Mouse (Mus musculus) layer of hippocampus, adult 11-12 months (tissue): ENCODE data around the gene Brinp3.
A peak's percentile ranks its signal among the peaks of the same experiment; 100 is the strongest.

Experiments
- DNase-seq: peaks from one replicate; pipeline ENCODE4 v3.0.0; 2022; ENCODE audit warnings: low spot score

Gene Brinp3

DNA sequence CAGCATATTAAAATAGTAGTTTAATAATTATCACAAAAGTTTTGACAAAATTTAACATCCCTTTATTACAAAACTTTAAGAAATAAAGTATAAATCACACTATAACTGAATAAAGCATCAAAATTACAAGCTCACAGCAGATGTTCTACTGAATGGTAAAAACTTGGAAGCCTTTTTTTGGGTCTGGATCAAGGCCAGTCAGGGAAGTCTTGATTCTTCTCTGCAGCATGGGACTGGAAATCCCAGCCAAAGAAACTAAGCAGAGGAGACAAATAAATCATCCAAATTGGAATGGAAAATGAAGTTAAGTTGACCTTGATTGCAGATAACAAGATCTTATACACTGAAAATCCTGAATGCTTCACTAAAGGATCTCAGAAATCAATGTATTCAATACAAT lies 298.3 kb downstream of the Brinp3 start:
- DNase-seq: peak; percentile 25

DNA sequence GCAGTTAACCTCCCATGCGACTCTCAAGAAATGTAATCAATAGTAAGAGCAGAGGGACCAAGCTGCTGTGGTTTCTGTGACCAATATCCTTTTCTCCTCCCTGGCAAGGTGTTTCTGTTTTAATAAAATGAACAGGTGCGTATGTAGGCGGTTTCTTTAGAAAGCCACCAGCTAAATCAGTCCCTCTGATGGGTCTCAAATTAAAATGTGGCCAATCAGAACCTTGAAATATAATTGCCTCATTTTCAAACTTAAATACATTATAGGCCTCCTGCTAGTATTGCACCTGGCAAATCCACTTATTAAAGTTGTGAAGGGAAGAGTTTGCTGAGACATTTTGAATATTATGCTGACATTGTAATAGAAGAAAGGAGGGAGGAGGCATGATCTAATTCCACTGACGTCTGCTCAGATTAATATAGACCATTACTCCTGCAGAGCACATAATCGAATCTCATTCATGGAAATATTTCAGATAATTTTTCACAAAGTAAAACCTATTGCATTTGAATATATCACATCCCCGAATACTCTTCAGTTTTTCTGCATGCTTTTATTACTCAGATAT lies 305.5 kb downstream of the Brinp3 start:
- no peak for DNase-seq

DNA sequence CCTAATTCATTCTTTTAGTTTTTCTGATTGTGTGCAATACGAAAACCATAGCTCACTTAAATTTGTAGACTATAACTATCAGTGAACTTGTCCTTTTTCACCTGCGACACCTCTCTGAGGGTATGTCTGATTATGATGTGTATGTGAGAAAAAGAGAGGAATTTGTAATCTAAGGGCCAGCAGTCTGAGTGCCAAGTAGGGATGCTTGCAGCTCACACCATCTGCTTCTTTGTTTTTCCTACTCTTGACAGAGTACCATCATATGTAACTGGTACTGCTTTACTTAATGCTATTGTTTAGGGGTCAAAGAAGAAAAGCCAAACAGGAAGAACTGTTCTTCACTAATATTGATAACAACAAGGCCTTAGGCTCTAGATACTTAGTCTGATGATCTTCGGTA lies 307.3 kb downstream of the Brinp3 start:
- DNase-seq: no peak

DNA sequence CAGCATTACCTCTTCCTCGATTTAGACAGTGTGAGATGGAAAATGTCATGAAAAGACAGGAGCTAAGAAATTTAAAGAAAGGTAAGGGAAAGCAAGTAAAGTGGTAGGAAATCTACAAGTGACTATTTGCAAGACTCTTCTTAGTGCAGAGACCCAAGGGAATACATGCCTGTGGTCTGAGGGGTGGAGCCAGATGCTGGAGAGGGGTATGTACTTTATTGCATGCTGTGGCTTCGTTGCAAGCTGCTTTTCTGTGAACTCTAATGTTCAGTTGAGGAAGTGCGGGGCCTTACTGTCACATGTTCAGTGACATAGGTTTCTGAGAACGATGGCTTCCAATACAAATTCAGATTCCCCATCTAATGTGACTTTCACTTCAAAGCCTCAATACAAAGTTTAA lies 313.2 kb downstream of the Brinp3 start:
- no peak for DNase-seq

DNA sequence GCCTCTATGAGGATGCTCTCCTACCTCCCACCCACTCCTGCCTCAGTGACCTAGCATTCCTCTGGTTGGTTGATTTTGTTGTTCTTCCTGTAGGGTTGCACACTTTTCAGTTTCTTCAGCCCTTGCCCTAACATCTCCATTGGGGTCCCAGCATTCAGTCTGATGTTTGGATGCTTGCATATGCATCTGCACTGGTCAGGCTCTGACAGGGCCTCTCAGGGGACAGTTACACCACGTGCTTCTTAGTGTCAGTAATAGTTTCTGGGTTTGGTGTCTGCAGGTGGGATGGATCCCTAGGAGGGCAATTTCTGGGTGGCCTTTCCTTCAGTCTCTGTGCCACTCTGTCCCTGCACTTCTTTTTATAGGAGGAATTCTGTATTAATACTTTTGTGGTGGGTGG lies 339.3 kb downstream of the Brinp3 start:
- DNase-seq: no peak

DNA sequence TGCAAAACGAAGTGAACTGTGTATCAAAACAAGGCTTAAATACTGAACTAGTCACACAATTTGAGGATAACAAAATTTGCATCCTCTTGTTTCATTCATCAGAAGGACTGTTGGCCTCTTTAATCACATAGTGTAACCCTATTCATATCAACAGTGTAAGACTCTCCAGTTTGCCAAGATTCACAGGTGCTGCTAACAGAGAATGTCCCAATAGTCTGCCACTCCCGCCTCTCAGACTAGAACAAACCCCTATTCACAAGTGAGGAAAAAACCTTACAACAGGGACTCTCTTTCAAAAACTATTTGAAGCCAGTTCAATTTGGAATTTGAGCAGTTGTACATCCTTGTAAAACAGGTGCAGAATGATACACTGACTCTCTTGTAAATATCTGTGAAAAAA lies 349.5 kb downstream of the Brinp3 start:
- DNase-seq: peak; percentile 6

DNA sequence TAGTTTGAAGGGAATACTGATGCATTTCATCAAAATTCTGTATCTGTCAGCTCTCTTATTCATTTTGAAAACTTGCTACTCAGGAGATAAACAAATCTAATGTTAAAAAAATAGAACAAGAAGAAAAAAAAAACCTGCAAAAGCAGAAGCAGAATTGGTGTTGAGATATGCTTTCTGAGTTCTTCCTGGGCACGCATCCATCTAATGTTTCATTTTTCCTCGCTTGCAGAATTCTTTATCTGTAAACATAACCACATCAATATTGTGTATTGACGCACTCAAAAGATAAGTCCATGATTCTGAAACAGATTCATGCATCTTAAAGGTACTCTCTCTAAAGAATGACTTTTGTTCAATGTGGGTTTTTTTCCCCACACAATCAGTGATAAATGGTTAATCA lies 354.3 kb downstream of the Brinp3 start:
- DNase-seq: no peak

DNA sequence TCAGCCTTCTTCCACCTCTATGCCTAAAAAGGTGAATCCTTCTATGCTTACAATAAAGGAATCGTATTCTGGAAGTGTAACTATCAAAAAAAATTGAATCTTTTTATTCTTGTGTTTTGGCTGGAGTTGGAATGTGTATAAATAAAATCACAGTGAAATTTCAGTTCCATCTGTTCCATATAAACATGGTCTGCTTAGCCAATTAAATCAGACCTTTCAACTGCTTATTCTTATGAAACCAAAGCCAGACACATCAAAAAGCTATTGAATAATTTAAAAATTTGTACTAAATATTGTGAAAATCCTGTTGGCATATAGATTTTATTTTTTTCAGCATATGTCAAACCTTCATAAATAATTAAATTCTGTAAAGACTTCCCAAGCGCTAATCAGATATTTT lies 355.6 kb downstream of the Brinp3 start:
- DNase-seq: no peak

DNA sequence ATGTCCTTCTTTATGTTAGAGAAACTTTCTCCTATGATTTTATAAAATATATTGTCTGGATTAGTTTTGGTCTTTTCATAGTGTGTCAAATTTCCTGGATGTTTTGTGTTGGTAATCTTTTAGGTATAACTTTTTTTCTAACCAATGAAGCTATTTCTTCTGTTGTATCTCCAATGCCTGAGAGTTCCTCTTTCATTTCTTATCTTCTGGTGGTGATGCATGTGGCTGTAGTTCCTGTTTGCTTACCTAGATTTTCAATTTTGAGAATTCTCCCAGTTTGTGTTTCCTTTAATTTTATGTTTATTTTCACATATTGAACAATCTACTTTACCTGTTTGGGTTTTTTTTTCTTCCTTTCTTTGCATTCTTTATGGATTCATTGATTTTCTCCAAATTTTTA lies 404.1 kb downstream of the Brinp3 start:
- no peak for DNase-seq

DNA sequence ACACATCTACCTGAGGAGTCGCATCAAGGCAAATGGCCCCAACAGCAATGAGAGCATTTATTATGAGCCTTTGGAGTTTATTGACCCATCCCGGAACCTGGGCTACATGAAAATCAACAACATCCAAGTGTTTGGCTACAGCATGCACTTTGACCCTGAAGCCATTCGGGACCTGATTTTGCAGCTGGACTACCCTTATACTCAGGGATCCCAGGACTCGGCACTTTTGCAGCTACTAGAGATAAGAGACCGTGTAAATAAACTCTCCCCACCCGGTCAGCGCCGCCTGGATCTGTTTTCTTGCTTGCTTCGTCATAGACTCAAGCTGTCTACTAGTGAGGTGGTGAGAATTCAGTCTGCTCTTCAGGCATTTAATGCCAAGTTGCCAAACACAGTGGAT lies 407.1 kb downstream of the Brinp3 start:
- DNase-seq: no peak

DNA sequence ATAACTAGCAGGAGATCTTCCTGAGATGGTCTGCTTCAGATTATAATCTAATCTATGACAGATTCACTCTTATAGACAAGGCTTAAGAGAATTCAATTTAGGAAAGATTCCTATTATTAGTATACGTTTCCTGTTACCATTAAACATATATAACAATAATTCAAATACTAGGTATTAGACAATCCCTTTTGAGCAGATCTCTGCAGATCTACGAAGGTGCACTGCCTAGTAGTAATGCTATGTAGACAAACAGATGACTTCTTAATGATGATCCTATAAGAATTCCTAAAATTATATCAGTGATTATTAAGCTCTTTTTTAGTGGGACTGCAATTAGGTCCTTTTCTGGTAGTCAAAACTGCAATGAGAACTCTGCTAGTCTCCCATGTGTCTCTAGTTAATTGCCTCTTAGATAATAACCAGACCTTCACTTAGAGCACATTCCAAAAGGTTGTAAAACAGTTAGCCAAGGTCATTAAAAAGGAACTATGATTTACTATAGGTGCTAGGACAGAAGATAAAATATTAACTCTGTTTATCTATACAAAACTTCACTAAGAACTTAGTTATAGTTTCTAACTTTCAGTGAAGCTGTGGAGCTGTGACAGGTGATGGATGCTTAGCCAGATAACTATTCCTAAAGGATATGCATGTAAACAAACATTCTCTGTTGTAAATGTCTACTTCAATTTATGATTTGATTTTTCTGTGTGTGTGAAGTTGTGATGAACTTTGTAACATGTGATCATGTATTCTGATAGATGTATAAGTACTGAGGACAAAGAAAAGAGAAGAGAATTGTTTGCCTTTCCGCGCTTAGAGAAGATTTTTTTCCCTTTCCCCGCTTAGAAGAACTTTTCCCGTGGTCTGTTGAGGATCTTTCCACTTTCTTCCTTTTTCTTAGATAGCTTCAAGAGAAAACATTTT lies 445.2 kb downstream of the Brinp3 start:
- DNase-seq: no peak
